Mouse (Mus musculus): ENCODE data around the gene Gm43517.

Gm43517 gene

DNA sequence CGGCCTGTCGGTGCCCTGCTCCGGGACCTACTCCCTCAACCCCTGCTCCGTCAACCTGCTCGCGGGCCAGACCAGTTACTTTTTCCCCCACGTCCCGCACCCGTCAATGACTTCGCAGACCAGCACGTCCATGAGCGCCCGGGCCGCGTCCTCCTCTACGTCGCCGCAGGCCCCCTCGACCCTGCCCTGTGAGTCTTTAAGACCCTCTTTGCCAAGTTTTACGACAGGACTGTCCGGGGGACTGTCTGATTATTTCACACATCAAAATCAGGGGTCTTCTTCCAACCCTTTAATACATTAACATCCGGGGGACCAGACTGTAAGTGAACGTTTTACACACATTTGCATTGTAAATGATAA, 637 bp downstream of the Gm43517 start:
- no peak for DNase-seq (ENCODE audit: low spot score)

DNA sequence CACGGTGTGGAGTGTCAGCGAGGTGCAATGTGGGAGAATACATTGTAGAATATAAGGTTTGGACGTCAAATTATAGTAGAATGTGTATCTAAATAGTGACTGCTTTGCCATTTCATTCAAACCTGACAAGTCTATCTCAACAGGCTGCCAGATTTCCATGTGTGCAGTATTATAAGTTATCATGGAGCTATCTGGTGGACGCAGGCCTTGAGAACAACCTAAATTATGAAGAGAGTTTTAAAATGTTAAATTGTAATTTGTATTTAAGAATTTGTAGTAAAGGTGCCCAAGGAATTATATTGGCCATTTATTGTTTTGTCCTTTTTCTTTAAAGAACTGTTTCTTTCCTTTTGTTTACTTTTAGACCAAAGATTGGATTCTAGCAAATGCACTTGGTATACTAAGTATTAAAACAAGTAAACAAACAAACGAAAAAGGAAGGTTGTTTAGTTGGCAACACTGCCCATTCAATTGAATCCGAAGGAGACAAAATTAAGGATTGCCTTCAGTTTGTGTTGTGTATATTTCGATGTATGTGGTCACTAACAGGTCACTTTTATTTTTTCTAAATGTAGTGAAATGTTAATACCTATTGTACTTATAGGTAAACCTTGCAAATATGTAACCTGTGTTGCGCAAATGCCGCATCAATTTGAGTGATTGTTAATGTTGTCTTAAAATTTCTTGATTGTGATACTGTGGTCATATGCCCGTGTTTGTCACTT, 1.3 kb downstream of the Gm43517 start:
- DNase-seq (ENCODE audit: low spot score) = no peak

DNA sequence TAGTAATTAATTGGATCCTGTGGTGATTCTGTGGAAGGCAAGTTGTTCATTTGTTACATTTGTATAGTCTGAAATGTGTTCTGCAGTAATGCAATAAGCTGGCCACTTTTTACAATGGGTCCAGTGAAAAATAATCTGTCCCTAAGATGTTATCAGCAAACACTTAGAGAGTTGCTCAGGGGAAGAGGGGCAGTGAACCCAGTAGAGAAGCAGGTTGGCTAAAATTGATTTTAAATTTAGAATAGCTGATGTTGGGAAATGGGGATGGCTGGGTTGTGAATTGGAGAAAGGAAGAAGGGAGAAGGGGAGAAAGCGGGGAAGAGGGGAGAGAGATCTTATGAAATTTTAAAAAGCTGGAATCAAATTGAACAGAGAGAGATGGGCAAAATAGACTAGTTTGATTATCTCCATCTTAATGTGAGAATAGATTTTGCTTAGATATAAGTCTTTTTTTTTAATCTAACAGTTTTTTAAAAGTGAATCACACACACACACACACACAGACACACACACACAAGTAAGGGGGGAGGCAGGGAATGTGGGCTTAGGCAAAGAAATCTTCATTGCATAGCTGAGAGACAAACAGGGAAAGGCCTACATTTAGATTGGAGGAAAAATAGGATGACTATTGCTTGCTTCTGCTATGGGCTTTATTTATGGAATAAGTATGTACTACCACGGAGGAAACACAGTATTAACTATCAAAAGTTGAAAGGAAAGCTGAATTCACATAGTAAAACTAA, 3.1 kb downstream of the Gm43517 start:
- no peak for DNase-seq (ENCODE audit: low spot score)

DNA sequence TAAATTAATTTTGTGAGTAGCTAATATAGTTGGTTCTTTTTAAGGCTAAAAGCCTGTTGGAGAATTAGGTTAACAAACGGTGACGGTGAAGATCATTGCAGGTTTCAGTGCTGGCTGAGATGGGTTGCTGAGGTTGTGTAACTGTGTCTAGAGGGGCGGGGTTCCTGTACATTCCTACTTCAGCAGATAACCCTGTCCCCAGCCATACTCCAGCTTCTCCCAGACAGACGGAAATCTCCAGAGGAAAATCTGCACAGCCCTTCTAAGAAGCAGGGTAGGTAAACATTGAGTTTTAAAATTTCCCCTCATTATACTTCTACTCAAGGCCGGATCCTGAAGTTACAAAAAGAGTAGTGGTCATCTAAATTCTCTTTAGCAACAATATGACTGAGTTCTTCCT, 4.7 kb downstream of the Gm43517 start:
- DNase-seq (ENCODE audit: low spot score) = no peak

DNA sequence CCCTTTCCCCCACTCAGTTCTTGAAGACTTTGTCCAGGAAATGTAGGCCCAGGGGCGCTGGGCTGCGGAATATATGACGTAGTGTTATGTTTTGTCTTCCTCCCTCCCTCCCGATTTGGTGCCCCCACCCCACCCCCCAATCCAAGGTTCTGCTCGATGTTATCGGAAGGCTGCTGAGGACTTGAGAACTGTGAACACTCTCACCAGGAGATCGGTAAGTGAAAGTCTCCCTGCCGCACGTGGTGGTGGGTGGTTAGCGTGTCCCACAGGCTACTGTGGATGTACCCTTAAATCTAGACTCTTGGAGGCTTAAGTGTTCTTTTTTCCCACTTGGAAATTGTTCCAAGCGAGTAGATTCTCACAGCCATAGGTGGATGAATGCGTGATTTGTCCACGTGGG, 5.3 kb downstream of the Gm43517 start:
- no peak for DNase-seq (ENCODE audit: low spot score)

DNA sequence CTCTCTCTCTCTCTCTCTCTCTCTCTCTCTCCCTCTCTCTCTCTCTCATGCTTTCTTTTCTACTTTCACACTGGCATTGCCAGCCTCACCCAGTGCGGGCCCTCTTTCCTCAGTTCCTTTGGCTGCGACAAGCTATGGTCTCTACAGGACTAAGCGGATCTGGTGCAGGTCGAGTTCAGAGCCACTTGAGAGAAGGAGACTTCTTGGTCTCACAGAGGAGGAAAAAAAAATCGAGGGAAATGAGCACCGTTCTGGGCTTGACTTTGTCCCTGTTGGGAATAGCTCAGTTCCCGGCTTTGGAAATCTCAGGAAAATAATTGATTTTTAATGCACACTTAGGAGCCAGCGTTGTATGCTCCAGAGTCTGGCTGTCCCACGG, 5.9 kb downstream of the Gm43517 start:
- no peak for DNase-seq (ENCODE audit: low spot score)

DNA sequence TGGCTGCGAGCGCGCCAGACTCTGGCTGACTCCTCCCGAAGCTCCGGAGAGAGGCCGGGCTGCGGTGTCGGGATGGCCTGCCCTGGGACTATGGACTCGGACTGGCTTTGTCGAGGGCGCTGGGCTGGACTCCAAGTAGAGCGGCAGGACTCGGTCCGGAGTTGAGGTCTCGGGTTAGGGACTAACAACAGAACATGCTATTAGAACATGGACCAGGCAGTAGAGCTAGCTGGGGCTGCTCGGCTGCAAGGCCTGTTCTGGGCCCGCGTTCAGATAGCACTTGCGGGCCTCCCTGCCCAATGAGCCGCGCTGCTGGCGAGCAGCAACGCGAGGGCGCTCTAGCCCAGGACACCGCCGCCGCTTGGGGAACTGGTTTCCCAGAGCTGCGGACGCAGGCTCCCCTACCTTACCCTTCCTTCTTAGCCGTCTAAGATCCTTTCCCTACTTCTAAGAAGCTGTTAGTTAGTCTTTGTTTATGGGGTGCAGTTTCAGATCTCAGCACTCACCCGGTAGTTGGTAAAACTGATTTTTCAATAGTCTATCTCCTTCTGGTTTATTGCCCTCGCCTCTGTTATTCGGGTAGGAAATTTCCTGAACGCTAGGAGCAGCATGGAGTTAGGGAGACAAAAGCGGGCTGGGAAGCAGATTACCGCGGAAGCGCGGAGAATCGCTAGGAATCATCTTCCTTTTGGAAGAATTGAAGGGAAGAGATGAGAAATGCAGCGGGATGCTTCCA, 6.5 kb downstream of the Gm43517 start:
- no peak for DNase-seq (ENCODE audit: low spot score)

DNA sequence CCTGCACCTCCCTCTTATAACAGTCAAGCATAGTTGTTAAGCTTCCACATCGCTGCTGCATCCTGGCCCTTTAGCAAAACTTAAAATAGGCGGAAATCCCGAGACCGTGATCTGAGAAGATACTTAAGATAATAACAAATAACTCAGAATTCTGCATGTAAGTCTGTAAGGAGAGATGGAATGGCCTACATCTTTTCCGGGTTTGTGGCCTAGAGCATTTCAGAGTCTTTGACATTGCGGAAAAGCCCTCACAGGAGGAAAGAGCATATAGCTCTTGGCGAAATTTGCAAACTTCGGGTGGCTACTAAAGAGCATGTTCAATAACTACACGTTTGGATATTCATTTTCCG, 7.0 kb downstream of the Gm43517 start:
- DNase-seq (ENCODE audit: low spot score) = no peak

DNA sequence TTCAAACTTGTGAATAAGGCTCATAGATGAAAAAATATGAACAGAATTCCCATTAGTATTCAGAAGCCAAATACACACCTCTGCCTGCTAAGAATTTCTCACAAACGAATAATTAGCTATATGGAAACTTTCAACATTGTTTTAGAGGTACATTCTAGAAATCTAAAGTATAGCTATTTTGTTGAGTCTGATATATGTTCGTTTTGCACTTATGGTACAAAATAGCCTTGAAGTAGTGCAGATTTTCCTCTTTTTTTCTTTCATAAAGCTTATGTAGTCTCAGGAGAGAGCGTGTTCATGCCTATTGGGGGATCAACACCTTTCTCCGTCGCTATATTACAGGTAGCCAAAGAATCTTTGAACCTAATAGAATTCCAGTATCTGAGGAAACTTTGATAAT, 7.9 kb downstream of the Gm43517 start:
- no peak for DNase-seq (ENCODE audit: low spot score)

DNA sequence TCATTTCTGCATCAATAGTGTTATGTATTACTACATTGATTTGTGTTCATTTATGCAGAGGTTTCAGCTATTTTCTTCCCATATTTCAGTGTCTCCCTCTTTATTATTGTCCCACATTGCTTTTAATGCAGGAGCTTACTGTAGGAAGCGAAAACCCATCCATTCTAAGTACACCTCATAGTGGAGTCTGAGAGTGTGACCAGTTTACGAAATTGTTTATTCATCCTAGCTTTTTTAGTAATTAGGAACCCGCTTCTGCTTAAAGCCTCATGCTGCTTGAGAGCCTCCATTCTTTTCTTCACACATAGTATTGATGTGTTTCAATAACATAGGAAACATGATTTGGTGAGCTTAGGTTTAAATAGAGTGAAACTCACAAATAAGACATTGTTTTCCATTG, 8.7 kb downstream of the Gm43517 start:
- no peak for DNase-seq (ENCODE audit: low spot score)

DNA sequence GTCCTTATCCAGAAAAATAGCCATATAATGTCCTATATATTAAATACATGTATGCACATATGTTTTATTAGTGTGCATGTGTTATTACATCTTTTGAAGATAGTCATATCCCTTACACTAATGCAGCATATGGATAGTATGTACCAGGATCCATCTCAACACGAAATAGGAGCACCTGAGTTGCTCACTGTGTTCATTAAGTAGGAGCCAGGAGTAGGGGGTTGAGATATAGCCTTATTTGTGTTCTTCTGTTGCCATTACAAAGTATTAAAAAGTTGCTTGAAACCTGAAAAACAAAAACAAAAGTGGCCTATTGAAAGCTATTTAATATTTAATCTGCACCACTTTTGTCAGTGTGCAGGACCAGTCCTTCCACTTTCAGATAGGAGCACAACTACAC, 9.2 kb downstream of the Gm43517 start:
- no peak for DNase-seq (ENCODE audit: low spot score)

DNA sequence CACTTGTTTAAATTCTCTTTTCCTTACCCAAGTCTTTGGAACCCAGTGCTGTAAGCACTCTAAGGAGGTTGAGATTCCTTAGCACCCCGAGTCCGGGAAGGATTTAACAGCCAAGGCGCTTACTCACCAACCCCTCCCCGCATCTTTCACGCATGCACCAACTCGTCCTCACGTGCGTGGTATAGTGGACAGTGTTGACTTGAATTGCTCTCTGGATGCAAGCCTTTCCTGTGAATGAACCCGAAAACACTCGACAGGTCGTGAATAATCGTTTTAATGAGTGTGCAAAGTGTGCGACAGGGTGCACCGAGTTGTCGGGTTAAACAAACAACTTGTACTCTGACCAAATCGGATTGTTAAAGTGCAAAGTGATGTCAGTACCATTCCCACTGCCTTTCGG, 9.9 kb downstream of the Gm43517 start:
- no peak for DNase-seq (ENCODE audit: low spot score)

DNA sequence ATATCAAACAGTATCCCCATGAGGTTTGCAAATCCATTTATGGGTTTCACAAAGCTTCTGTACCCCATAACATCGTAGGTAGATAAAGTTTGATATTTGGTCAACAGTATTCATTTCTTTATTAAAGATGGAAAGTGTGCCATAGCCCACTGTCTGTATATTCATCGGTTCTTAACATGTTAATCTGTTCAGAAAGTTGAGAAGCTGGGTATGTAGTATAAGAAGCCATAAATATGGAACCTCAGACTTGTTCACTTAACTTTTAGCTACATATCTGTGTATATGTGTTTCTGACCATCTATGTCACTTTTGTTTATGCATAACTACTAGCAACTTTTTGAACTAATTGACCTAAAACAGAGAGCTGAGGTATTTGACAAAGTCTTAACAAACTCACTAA, 11.0 kb downstream of the Gm43517 start:
- no peak for DNase-seq (ENCODE audit: low spot score)

DNA sequence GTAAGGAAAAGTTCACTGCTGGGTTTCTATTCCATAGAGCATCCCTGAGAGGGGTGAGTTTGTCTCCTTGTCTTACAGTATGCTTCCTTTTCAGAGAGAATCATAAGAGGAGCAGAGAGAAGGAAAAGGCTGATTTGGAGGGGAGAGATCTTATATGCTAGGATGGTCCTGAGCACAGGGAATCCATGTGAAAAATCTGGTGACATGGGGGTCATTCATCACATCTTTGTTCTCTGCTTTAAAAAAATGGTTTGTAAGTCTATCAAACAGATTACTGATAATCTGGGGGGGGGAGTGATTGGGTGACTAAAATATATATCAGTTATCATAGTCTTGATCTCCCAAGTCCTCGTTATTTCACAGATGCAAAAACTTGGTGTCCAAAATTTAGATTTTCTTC, 11.8 kb downstream of the Gm43517 start:
- DNase-seq (ENCODE audit: low spot score) = no peak

DNA sequence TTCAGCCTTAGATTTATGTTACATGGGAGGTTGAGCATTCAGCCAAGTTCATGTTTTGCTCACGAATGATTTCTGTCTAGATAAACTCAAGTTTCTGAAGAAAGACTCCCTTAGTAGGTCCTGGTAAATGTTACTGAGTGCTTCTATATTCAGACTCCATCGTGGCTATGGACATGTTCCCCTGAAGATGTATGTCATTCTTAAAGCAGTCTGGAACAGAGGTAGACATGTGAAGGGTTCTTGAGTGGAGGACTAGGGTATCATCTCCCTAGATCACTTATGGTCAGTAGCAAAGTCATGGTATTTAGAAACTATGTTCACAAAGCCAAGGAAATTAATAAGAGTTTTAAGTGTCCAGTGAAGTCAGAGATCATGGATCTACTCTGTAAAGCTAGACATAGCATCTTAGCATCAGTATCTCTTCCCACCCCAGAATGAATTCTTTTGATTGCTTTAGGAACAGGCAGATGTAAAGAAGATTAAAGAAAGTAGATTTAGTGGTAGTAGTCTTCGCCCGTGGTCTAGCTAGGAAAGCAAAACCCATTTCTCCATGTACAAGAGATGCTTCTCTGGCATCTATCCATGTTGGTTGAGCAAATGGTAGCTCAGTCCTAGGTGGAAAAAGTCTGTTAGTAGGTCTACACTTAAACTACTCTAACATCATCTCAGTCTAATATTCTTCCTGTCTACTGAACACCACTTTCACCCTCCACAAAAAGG, 12.6 kb downstream of the Gm43517 start:
- no peak for DNase-seq (ENCODE audit: low spot score)

DNA sequence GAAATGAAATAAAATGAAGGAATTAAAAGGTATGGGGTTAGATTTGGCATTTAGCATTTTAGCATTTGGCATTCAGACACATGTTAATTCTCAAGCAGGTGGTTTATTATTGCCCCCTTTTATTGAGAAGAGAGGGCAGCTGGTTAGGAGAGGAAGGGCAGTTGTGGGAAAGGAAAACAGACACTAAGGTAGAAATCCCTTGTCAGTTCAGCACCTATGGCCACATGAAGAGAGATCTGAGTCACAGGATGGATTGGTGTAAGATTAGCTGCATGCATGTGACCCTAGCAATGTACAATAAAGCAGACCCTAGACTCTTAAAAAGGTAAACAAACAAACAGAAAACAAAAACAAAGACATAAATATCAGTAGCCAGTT, 13.2 kb downstream of the Gm43517 start:
- DNase-seq (ENCODE audit: low spot score) = no peak

DNA sequence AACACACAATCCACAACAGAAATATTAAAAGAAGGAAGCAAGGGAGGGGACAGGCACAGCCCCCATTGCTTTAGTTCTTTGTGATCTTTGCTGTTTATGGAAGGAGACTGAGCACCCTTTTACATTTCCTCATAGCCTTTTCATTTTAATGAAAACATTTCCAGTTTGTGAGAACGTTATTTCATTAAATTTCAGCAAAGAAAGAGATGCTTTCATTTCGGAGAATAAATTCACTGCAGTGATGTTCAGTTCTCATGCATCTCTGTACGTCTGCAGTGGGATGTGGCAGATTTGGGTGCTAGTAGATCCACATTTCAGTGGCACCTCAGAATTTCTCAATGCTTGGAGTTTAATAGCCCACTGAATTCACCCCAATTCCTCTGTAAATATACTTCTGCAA, 13.7 kb downstream of the Gm43517 start:
- DNase-seq (ENCODE audit: low spot score) = no peak

DNA sequence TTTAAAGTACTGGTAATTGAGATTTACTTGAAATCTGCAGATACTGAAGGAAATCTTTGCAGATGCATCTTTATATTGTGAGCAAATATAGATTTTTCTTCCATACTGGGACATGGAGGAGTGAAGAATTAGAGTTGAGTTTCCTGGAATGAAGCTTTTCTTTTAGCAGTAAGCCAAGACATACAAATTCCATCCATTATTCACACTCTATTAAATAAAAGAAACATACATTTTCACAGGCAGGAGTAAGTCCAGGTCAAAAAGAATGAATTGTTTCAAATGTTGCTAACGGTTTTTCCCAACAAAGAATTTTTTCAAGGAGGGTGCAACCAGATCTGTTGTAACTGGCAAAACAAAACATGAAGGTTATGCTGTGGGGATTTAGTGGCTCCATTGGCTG, 14.6 kb downstream of the Gm43517 start:
- DNase-seq (ENCODE audit: low spot score) = no peak

DNA sequence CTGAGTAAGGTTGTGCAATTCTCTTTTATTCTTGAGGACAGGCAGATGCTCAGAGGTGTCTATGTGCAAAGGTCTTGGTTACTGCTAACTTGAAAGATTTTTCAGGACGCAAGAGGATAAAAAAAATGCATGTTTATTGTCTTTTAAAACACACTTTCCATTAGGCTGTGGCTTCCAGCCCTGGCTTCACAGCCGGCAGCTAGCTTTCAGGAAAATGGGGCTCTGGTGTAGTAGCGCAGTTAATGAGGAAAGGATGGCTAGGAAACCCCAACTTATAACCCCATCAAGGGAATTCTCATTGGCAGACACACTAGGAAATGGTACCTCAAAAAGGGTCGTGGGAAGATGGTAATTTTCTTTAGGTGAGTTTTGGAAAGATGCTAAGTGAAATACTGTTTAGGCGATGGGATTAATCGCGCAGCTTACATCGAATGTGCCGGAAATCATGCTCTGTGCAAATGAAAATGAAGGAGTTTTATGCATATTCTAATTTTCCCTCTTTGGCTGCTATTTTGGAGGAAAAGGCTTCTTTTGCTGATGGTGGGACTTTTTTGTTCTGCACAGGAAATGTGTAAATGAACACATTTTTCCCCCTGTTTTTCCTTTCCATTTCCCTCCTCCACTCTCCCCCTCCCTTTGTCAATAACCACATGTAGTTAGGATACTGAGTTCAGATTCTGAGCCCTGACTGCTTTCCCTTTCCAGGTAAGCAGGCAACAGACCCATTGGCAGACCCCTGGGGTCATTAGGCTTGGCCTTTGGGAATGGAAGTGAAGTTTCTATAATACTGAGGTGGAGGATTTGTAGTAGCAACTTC, 15.3 kb downstream of the Gm43517 start:
- no peak for DNase-seq (ENCODE audit: low spot score)

DNA sequence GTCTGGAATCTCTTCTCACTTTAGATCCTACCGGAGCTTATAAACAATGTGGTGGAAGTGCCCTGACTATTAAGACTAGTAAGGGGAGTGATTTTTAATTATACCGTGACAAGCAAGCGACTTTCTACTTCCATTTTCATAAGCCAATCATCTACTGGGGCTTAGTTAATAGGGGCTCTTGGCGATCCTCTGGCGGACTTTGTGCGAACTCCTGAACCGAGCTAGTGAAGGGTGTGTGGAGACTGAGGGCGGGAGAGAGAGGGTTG, 15.8 kb downstream of the Gm43517 start:
- no peak for DNase-seq (ENCODE audit: low spot score)

DNA sequence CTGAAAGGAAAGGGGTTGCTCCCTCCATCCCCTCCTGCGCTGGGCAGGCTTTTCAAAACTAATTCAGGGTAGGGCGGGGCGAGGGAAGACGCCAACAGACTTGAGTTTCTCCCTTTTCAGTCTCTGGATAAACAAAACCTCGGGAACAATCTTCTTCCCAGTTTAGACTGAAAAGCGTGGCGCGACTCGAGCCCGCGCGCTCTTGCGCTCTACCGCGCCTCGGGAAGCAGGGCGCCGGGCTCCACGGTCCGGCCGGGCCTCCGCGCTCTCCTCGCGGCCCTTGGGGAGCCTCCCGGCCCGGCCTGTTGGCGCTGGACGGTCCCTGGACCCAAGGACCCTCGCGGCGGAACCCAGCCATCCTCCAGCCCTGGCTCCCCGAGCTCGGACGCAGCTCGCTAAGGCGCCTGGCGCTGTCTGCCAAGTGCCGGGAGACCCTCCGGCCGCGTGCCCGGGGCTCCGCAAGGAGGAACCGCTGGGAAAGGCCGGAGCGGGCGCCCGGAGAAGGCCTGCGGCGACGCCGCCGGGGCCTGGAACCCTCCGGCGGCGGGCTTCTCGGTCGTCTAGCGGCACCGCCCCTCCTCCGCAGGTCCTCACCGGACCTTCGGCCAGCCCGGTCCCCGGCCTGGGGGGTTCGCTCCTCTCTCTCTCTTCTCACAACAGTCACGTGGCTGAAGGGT, 16.3 kb downstream of the Gm43517 start:
- no peak for DNase-seq (ENCODE audit: low spot score)

DNA sequence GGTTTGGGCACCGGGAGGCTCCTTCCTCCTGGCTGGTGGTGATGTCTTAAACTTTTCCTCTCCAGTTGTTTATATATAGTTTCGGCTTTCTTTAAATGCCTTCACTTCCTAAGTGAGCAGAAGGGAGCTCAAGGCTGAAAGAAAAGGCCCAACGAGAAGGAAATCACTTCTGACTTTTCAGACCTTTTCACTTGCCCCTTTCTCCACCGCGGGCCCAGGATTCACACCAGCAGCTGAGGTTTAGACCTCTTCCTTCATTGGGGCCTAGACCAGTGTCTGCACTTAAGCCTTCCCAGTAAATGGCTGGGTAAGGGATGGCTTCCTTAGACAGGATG, 16.8 kb downstream of the Gm43517 start:
- DNase-seq (ENCODE audit: low spot score) = no peak

Data from adipocyte (in vitro differentiated cells).